Mouse (Mus musculus) G1E (cell line): ENCODE measurements around the gene Pde10a.

Source experiments
- CTCF ChIP-seq: IDR thresholded peaks from 2 replicates; pipeline ENCODE4 v1.5.1; 2012; ENCODE audit warnings: low read depth, low read length, inconsistent platforms, mixed read lengths
- GATA1 ChIP-seq: IDR thresholded peaks from 2 replicates; pipeline ENCODE4 v1.6.1; 2012; ENCODE audit warnings: borderline replicate concordance, low read length, inconsistent platforms, mixed read lengths
- GATA2 ChIP-seq: IDR thresholded peaks from 2 replicates; pipeline ENCODE4 v1.6.1; 2012; ENCODE audit warnings: low read depth, low read length, inconsistent platforms, borderline replicate concordance
- POLR2AphosphoS5 ChIP-seq: IDR thresholded peaks from 2 replicates; pipeline ENCODE4 v1.6.1; 2012; ENCODE audit warnings: low read depth, low read length, inconsistent platforms; ENCODE audit not compliant: insufficient replicate concordance
- TAL1 ChIP-seq: conservative IDR thresholded peaks from 2 replicates; pipeline ENCODE4 v1.6.1; 2012; ENCODE audit warnings: low read depth, low read length, inconsistent platforms, mixed read lengths

- TF ChIP-seq GATA1 (no peak), CTCF (no peak), GATA2 (no peak), TAL1 (no peak), POLR2AphosphoS5 (no peak)
Observed at GRCm38 (mm10) chr17:8777710-8778109, 252.5 kb downstream of the Pde10a start.
